Mouse (Mus musculus) skeletal muscle tissue, adult 2 months (tissue): Measurements from ENCODE around the gene Def8.
"Not testable (repeated sequence)": the region's sequence is repeated elsewhere in the genome, so short reads cannot be mapped to it uniquely, and the experiment has no call there.

ENCODE experiments used
- DNase-seq: peaks from one replicate; pipeline ENCODE4 v3.0.0-alpha.2; 2012; ENCODE audit warnings: low read depth, low spot score

Gene Def8

GRCm38 (mm10) chr8:123432381-123432780 lies 9.1 kb downstream of the Def8 start:
- DNase-seq: no peak

DNA sequence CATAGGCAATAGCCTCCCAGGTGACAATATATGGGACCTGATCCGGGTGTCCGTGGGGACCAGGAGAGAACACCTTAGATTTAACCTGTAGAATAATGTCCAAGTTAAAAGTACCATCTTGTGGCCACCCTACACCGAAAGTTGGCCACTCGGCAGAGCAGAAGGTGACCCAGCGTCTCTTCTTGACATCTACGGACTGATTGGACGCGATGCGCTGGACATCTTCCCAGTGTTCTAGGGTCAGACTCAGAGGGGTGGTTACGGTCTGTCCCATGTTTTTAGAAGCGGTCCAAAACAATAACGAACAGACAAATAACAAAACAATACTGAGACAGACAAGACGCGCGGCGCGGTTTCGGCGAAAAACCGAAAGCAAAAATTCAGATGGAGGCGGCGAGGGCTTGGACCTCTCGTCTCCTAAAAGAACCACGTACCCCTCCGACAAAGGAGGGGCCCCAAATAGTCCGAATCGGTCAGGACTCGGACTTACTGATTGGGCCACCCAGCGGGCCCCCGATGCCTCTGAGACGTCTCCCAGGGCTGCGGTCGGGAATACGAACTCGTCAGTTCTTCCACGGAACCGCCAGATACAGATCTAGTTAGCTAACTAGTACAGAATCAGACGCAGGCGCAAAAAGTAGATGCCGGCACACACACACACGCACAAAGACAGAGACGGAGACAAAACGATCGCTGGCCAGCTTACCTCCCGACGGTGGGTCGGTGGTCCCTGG lies 10.1 kb downstream of the Def8 start:
- DNase-seq: not testable (repeated sequence)

DNA sequence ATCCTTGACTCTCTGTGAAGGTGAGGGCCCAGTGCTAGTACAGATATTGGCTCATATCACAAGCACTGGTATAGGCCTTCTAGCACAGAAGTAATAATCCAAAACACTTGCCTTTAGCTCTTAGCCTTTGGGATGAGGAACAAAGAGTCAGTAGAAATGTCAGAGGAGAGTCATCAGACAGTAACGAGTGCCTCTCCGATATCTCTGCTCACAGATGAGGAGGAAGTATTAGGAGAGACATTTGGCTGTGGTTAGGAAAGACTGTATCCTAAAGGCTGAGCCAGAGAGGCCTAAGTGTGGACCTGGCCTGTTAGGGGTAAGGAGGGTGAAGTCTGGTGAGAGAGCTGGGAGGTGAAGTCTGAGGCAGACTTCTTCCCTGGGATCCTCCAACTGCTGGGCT lies 18.5 kb downstream of the Def8 start:
- no peak for DNase-seq

- DNase-seq: no peak
Observed at GRCm38 (mm10) chr8:123442351-123442750, 19.0 kb downstream of the Def8 start.

- peak; percentile 77 for DNase-seq
Observed at GRCm38 (mm10) chr8:123442871-123443575, 19.7 kb downstream of the Def8 start.

DNA sequence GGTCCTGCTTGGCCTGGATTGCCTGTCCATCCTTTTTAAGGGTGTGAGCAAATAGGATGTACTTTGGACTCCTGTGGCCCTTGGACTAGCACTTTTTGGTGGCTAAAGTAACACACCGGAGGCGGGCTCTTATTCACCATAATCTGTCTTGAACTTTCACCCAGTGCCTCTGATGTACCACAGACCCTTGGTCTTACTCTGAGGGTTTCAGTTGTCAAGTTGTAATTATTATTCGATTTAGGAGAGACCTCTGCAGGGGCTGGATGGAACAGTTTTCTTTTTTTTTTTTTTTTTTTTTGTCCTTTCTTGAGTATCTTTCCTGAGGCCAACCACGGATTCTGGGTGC lies 20.2 kb downstream of the Def8 start:
- DNase-seq: no peak

DNA sequence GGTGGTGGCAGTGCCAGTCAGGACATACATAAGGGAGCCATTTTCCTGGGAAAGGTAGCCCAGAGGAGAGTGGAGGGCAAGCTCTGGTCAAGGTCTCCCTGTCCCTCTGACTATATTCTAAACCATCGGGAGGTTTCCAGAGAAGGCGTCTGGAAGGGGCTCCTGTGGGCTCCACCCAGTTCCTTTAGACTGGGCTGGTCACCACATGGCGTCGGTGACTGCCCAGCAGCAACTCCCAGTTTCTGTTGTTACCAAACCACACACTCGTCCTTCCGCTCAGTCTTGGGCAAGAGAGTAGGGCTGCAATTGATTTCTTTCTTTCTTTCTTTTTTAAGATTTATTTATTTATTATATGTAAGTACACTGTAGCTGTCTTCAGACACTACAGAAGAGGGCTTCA lies 20.8 kb downstream of the Def8 start:
- no peak for DNase-seq

- DNase-seq: no peak
Observed at GRCm38 (mm10) chr8:123445981-123446380, 22.7 kb downstream of the Def8 start.

- DNase-seq: no peak
Observed at GRCm38 (mm10) chr8:123446799-123447198, 23.5 kb downstream of the Def8 start.

DNA sequence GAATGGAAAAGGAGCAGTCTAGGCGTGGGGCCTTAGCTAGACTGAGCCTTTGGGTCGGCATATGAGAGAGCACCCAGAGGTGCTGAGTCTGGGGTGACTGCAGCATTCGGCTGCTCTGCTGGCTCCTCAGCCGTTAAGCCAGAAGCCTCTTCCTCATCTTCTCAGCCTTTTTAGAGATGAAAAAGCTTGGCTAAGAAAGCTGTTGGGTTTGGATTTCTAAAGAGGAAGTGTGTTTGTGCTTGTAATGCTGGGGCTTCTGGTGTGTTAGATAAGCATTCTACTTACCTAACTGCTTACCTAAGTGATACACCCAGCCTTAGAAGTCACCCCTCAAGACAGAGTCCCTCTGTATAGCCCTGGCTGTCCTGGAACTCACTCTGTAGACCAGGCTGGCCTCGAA lies 27.5 kb downstream of the Def8 start:
- DNase-seq: no peak

DNA sequence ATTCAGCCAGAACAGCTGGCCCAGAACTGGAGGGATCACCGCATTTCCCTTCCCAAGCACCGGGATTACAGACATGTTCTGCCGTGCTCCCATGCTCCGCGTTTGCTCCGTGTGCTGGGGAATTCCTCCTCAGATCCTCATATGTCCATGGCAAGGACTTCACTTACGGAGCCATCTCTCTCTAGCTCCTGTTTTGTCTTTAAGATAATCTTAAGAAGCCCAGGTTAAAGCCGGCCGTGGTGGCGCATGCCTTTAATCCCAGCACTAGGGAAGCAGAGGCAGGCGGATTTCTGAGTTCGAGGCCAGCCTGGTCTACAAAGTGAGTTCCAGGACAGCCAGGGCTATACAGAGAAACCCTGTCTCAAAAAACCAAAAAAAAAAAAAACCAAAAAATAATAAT lies 28.4 kb downstream of the Def8 start:
- DNase-seq: not testable (repeated sequence)

DNA sequence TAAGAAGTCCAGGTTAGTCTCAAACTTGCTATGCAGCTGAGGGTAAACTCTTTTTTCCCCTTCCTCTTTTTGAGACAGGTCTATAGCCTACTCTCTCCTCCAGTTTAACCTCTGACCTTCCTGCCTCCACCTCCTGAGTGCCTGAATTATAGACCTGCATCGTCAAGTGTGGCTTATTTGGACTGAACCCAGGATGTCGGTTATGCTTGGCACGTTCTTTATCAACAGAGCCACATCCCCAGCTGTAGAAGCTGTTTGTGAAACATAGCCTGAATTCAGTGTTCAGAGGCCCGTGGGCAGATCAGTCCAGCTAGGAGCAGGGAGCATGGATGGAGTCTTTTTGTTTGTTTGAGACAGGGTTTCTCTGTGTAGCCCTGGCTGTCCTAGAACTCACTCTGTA lies 28.8 kb downstream of the Def8 start:
- DNase-seq: no peak

DNA sequence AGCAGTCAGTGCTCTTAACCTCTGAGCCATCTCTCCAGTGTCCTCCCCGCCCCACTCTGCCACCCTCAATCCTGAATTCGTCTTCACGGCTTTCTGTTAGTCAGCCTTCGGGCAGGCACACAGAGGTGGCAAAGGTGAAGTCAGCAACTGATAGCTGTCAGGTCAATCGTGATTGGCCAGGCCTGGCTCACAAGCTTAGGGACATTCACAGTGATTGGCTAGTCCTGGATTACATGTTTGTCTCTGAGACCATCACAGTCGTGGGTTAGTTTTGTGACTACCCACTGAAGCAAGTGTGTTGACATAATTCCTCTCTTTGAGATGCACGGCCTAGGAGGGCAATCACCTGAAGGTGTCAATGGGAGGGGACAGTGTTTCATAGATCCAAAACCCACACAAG lies 30.0 kb downstream of the Def8 start:
- no peak for DNase-seq

- DNase-seq: no peak
Observed at GRCm38 (mm10) chr8:123453951-123454350, 30.6 kb downstream of the Def8 start.

GRCm38 (mm10) chr8:123454559-123454958 lies 31.2 kb downstream of the Def8 start:
- DNase-seq: no peak

GRCm38 (mm10) chr8:123463651-123464050 lies 40.3 kb downstream of the Def8 start:
- no peak for DNase-seq

DNA sequence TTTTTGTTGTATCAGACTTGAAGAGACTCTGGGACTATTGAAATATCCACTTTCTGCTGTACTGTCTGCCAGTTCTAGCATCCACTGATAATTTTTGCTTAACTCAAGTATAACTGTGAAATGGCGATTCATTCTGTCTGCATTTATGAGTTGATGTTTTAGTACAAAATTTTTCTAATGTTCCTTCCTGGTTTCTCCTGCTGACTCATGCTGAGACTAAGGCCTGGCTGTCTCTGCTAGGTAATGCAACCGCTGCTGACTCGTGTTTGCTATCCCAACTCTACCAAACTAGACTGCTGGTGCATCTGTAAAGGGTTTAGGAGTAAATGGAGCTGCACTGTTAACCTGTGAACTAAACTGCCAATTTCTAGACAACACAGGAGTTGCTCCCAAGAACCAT lies 44.1 kb downstream of the Def8 start:
- DNase-seq: no peak

GRCm38 (mm10) chr8:123472991-123473390 lies 49.7 kb downstream of the Def8 start:
- DNase-seq: not testable (repeated sequence)

DNA sequence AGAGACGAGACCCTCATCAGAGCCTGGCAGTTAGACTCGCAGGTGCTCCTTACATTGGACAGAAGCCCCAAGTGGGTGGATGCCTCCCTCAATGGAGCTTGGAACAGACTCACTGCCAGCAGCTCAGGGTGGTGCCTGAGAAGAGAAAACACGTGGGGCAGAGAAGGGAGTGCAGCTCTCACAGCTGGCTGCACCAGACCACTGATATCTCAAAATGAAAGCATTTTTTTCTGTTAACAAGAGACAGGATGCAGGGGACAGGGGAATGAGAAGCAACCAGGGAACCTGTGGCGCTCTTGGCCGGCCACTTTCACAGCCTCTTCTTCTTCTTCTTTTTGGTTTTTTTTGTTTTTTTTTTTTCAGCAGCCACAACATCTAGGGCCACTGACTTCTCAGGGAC lies 51.2 kb downstream of the Def8 start:
- not testable (repeated sequence) for DNase-seq

DNA sequence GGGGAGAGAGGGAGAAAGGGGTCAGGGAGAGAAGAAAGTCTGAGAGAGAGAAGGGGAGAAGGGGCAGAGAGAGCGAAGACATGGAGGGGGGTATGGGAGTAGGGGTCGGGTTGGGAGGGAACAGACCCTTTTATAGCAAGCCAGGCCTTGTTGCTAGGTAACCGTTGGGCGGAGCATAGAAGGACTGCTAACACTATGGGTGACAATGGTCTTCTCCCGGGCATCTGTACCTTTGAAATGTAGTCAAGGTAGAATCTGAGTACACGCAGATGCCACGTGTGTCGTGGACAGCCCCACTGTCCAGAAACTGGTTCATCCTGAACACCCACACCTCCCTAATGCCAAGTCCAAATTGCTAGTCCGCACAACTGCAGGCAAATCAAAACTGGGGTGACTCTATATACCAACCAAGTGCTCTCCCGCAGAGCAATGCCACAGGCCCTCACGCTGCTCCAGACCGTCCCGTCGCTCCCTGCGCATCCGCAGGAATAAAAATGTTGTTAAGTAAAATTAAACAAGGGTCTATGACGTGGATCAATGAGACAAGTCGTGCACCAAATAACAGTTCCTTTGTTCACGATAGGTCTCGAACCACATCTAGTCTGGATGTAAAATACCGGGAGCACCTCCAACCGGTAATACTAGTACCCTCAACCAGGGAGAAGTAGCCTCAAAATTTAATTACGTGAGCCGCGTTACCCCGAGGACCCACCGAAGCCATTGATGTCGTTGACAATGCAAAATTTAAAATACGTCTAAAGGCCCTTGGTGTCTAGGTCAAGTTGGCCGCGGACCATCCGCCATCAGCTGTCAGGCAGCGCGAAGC lies 53.8 kb downstream of the Def8 start:
- DNase-seq: no peak

- peak; percentile 87 for DNase-seq
Observed at GRCm38 (mm10) chr8:123477737-123478258, 54.5 kb downstream of the Def8 start, which contains the start of gene Afg3l1. Afg3l1 (plus strand) TSS chr8:123477903.
